Mouse (Mus musculus): ENCODE measurements around the gene Spice1.

GRCm38 (mm10) chr16:44391877-44392548, 45.1 kb downstream of the Spice1 start:
- peak; percentile 87 for TF ChIP-seq CTCF (conservative IDR thresholded peaks at IDR 0.05; ENCODE audit: low read length)
- no peak for TF ChIP-seq NANOG (IDR thresholded peaks at IDR 0.05; ENCODE audit: borderline replicate concordance, low read length)

All from E14TG2a.4 (cell line).